Mouse (Mus musculus) ZHBTc4 (cell line): ENCODE data around the gene Gm20532.

ENCODE experiments used
- DNase-seq: peaks from one replicate; pipeline ENCODE4 v3.0.0-alpha.2; 2011; ENCODE audit warnings: low read depth, low spot score

Gm20532 gene

GRCm38 (mm10) chr2:26595725-26596435 lies 9.4 kb downstream of the Gm20532 start:
- no peak for DNase-seq

DNA sequence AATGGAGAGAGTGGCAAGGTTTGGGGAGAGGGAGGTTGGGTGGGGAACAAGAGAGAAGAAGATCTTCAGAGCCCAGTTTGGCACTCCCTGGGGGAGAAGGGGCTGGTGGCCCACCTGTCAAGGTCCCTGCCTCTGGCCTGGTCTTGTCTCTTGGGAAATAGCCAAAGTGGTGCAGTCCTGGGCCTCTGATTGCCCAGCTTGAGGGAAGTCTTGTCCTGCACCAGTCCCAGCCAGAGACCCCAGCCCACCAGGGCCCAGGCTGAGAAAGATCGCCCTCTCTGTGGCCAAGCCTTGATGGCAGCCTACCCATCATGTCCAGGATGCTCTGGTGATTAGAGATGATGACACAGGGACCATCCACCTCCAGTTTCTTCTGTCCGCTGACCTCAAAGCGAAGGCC lies 10.5 kb downstream of the Gm20532 start:
- DNase-seq, result no peak

DNA sequence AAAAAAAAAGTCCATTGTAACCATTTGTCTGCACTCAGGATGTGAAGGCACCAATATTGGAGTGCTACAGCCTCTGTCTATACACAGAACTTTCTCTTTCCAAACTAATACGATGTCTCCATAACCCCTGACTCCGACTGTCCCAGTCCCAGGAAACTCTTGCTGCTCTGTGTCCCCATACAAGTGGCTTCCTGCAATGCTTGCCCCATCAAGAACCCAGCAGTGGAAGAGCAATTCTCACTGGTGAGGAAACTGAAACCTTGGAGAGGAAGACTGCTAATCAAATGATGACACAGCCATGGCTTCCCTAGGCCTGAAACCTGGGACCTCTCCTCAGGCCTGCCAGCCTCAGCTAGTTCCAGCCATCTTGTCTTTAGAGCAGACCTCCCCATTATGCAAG lies 11.4 kb downstream of the Gm20532 start:
- DNase-seq, result no peak

DNA sequence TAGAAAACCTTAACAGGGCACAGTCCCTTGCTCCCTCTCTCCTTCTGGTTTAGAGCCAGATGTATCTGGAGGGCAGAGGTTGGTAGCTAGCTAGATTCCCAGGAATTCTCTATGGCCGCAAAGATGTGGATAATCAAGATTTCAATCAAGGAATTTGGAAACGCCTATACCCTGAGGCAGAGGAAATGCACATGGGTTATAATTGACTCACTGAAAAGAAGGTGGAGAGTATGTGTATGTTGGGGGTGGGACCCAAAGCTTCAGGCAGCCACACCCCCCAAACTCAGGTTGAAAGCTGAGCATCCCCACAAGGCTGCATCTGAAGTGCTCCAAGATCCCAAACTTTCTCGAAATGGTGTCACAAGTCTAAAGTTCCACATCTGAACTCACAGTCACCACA lies 12.0 kb downstream of the Gm20532 start:
- peak; percentile 69 for DNase-seq

DNA sequence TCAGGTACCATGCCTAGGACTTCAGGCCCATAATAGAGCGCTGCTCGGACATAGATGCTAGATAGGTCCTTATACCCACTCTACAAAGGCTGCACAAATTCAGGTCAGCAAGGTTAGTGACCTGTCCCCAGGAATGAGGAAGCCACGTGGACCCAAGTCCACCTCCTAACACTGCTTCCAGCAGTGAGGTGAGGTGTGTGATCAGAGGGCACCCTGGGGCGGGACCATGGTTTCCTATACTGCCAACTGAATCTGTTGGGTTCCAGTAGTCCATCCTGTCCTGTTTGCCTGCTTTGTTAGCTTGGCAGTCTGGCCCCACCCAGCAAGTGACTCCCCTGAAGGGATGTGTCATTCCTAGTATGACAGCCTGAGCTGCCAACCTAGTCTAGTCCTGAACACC lies 13.5 kb downstream of the Gm20532 start:
- no peak for DNase-seq

DNA sequence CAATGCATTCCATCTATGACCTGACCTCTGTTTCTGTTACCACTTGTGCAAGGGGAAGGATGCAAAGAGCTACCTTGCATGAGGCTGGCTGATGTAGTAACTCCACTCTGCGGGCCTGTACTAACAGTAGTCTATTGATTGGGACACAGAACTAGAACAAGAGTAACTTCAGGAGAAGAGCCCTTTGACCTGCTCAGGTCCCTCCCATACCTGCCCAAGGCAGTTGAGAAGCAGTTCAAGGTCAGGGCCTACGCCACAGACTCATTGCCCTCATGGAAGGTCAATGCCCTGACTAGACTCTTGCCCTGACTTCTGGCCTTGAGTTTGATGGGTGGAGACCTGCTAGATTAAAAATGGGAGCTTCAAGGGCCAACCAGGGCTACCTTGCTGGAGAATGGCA lies 14.2 kb downstream of the Gm20532 start:
- DNase-seq, result peak; percentile 76

DNA sequence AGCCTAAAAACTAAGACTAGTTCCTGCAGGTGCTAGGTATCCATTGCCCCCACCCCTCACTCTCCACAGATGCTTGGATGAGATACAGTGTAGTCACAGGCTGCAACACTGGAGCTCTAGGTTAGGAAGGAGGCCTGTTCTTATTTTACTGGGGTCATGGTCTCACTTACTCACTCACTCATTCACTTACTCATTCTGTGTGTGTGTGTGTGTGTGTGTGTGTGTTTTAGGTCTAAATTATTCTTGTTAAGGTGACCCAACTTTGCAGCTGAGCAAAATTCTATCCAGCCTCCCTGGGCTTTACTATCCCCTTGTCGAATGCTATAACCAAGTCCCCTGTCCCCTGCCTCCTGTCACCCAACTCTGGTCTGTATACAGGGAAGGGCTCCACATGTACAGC lies 15.2 kb downstream of the Gm20532 start:
- DNase-seq, result no peak

GRCm38 (mm10) chr2:26602631-26603030 lies 16.2 kb downstream of the Gm20532 start:
- DNase-seq, result no peak

DNA sequence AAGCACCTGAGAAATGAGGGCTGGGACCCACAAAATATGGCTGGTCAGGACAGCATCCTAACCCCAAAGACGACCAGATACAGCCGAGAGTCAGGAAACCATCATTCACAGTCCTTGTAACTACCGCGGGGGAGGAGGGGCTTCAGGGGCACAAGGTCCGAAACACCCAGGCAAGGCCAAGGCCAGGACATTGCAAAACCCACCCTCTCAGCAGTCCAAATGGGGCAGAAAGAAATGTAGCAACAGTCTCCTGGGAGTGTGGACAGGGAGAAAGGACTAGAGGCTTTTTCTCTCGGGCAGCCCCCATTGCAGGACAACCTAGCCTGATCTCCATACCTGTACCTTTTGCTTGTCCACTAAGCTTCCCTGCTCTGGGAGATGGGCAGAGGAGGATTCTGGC lies 16.7 kb downstream of the Gm20532 start:
- no peak for DNase-seq

- DNase-seq, result peak; percentile 94
These were observed 17.6 kb downstream of the Gm20532 start, which contains the start of gene Agpat2 for GRCm38 (mm10) chr2:26603720-26604671. Agpat2 (minus strand) TSS chr2:26604417.

DNA sequence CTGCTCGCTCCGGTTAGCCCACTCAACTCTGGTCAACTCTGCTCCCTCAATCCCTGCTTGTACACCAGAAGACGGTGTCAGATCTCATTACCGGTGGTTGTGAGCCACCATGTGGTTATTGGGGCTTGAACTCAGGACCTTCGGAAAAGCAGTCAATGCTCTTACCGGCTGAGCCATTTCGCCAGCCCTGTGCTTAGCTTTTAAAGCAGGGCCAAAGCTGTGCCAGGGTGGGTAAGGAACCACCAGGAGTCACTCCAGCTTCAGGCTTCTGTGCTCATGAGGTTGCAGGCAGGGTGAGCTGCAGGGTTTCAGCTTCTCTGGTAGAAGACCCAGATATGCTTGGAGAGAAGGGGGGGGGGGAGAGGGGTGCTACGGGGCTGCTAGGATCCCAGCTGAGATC lies 18.9 kb downstream of the Gm20532 start:
- no peak for DNase-seq

DNA sequence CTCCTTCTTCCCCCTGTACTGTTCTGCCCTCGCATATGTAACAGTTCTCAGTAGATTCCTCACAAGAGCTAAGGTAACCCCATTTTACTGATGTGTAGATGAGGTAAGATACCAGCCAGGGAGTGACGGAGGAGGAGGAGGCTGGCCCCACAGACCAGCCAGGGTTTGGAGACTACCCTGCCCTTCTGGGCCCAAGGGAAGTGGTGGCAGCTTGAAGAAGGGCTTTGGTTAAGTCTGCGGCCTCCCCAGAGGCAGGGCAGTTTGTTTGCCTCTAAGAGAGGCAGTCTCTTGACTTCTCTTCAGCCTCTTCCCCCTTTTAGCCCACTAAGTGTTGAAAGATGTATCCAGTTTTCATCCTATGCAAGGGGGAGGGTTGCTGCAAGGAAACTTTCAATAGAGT lies 20.1 kb downstream of the Gm20532 start:
- no peak for DNase-seq

- DNase-seq, result no peak
These were observed 20.8 kb downstream of the Gm20532 start for GRCm38 (mm10) chr2:26607056-26607910.

DNA sequence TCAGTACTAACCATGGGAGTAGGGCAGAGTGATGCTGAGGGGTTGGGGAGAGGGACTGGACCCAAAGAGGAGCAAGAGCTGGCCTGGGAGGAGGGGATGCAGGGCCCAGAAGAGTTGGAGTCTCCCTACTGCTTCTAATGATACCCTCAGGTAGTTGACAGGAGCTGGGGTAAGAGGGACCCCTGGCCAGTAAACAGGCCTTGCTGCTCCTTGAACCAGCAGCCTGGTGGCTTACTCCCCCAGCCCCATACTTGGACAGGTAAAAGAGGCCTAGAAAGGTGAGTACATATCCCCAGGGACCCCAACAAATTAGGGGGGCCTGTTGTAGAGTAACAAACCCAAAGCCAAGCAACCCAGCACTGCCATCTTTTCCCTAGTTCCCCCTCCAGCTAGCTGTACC lies 22.3 kb downstream of the Gm20532 start:
- no peak for DNase-seq

- no peak for DNase-seq
These were observed 22.8 kb downstream of the Gm20532 start for GRCm38 (mm10) chr2:26609261-26609661.

DNA sequence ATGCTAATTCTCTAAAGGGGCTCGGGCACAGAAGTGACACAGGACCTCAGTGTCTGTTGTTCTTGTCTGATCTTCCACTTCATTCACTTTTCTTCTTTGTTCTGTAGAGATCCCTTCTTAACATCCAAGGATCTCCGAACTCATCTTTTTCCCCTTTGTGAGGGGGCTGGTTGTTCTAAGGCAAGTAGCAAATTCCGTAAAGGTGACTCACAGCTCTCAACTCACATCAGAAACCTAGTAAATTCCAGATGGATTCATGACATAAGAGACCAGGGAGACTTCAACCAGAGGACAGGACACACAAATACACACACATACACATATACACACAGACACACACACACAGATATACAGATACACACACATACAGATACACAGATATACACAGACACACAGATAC lies 24.1 kb downstream of the Gm20532 start:
- DNase-seq, result no peak

DNA sequence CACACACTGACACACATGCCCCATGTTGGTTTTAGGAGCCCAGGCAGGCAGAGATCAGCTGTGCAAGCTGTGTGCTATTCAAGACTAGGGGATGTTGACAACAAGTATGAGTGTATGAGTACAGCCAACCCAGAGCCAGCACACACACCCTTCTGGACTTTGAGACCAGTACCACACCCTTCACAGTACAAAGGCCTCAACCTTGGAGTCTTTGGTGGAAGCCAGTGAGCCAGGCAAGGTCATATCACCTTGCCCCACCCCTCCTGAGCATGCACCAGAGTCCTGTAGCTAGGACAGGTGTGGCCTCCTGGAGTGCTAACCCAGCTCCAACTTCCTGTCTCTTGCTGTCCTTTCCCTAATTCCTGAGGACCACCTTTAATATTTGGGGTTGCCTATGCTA lies 24.6 kb downstream of the Gm20532 start:
- DNase-seq, result peak; percentile 97

GRCm38 (mm10) chr2:26611896-26612295 lies 25.5 kb downstream of the Gm20532 start:
- DNase-seq, result no peak

DNA sequence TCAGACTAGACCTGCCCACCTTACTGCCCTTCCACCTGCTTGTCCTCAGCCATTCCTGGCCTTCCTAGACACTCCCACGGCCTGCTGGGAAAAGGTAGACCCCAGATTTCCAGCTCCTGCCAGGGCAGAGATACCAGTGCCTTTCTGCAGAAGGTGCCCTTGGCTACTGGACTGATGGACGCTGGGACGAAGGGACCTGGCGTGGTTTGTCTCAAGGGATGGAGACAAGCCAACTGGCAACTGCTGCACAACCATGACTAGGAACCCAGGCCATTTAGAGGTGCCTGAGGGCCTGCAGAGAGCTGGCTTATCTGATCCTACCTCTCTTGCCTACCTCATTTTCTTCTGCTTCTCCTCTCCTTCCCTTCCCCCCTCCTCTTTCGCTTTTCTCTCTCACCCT lies 28.5 kb downstream of the Gm20532 start:
- DNase-seq, result no peak

DNA sequence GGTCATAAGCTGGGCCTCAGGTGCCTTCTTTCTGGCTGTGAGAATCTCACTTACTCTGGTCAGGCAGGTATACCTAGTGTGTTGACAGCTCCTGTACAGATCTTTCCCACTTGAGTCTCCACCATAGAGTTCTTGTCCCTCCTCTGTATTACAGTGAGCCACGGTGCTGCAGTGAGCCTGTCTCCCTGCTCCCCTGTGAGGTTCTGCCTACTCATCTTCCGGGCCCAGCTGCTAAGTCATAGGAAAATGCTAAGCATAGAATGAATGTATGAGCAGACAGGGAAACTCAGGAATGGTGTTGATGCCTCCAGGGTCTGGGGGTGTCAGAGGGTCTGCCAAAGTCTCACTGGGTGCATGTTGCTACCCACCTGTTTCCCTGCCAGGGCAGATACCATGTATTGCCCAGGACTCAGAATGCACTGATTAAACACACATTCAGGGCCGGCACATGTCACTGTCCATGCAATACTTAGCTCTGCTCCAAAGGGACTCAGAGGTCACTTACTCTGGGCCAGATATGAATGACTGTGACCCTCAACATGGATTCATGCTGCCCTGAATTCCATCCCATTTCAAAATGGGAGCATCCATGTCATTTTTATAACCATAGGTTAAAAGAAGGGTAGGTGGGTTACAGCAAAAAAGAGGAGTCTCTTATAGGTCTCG lies 29.2 kb downstream of the Gm20532 start:
- no peak for DNase-seq

DNA sequence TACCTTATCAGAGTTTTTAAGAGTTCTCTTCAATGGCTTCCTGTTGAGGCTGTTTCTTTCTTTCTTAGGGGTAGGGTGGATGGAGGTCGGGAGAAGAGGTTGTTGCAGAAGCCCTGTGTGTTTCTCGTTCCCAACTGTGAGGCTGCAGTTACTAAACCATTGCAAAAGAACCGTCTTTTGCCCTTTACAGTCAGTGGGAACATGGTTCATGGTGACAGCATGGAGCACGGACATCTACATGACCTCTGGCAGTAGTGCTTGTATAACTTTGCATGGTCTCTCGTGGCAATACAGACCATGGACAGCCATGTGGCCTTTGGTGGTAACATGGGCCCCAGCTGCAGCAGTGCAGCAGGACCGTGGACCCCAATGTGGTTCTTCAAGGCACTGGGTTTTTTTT lies 30.9 kb downstream of the Gm20532 start:
- DNase-seq, result no peak
